Mouse (Mus musculus) liver, postnatal 0 days (tissue): Measurements from ENCODE around the gene Abhd15. TPM values are rescaled to one million over a fixed set of nuclear protein-coding genes. Genes with fewer than 3 reads are reported as not detected.

Experiments
- ATAC-seq: fragments of 200-750 bp; cut with Nextera tagmentation; 2 replicates; pipeline ENCODE4 v1.8.0; 2017; ENCODE audit warnings: mild to moderate bottlenecking, moderate library complexity
- DNase-seq: peaks from one replicate; pipeline ENCODE4 v3.0.0-alpha.2; 2016
- H3K27ac ChIP-seq: fragments of 300-500 bp; sonication (generic); 2 replicates; pipeline ENCODE4 v1.5.1; 2014; ENCODE audit warnings: antibody characterized with exemption, moderate library complexity, mild to moderate bottlenecking, low read depth
- H3K27me3 ChIP-seq: fragments of 300-500 bp; sonication (generic); 2 replicates; pipeline ENCODE4 v1.6.1; 2014; ENCODE audit warnings: low read length, control low read depth, mixed read lengths; ENCODE audit not compliant: insufficient read depth
- H3K36me3 ChIP-seq: fragments of 300-500 bp; sonication (generic); replicated peaks from 2 replicates; pipeline ENCODE4 v1.6.1; 2014; ENCODE audit warnings: mild to moderate bottlenecking, control low read depth, low read length, moderate library complexity, mixed read lengths; ENCODE audit not compliant: insufficient read depth
- H3K4me1 ChIP-seq: fragments of 300-500 bp; sonication (generic); 2 replicates; pipeline ENCODE4 v1.6.1; 2014; ENCODE audit warnings: antibody characterized with exemption, mild to moderate bottlenecking, control low read depth; ENCODE audit not compliant: insufficient read depth
- H3K4me2 ChIP-seq: fragments of 300-500 bp; sonication (generic); 2 replicates; pipeline ENCODE4 v1.6.1; 2014; ENCODE audit warnings: low read depth, mild to moderate bottlenecking, low read length, moderate library complexity, mixed read lengths
- H3K4me3 ChIP-seq: fragments of 300-500 bp; sonication (generic); 2 replicates; pipeline ENCODE4 v1.5.1; 2014; ENCODE audit warnings: low read depth, low read length
- H3K9ac ChIP-seq: fragments of 300-500 bp; sonication (generic); replicated peaks from 2 replicates; pipeline ENCODE4 v1.6.1; 2014; ENCODE audit warnings: mild to moderate bottlenecking, moderate library complexity
- H3K9me3 ChIP-seq: fragments of 300-500 bp; sonication (generic); 2 replicates; pipeline ENCODE4 v1.6.1; 2016; ENCODE audit warnings: mild to moderate bottlenecking, control low read depth, low read length, mixed read lengths
- CTCF ChIP-seq: sonication (generic); IDR thresholded peaks from 2 replicates; pipeline ENCODE4 v1.5.1; 2016; ENCODE audit warnings: antibody characterized with exemption, low read depth
- EP300 ChIP-seq: IDR thresholded peaks from 2 replicates; pipeline ENCODE4 v1.6.1; 2016; ENCODE audit warnings: antibody characterized with exemption, low read depth, mild to moderate bottlenecking
- WGBS: fragments of 180-500 bp; shearing (Covaris S2); extraction: QIAGEN DNeasy Blood & Tissue Kit; methylation state at CpG from one replicate; pipeline ENCODE4 v1.1.7; 2014; ENCODE audit not compliant: insufficient replicate concordance; 5-methylcytosine and 5-hydroxymethylcytosine counted together
- polyA plus RNA-seq: library from polyadenylated mRNA; unstranded; fragments of >200 nt; fragmentation: Nextera tagmentation; extraction: Ambion mirVana; gene quantifications from 2 replicates; pipeline ENCODE4 v1.2.1, GENCODE M21; 2015

Abhd15 gene
- polyA plus RNA-seq, 1 experiment from 2014 or later = 16.2 TPM

DNA sequence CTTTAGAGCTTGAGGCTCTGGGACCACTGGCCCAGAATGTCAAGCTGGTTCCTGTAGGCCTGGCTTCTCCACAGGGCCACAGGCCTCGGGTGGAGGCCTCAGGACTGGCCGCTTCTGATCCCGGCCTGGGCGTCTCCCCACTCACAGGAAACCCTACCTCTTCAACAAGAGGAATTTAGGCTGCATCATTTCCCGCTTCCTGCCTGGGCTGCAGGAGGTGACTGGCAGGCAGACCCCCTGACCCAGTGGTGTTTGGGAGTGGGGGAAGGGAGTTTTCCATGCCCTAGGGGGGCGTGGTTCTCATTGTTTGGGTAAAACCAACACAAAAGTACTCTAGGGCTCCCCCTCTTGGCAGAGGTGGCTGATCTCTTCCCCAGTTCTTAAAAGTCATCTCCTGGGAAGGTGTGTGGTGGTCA is 17.6 kb upstream of the Abhd15 start:
- Histone ChIP-seq H3K36me3 (peaks cover 17% of the 10 kb centered on the region), H3K27ac (peak overlapping the region; percentile 76), H3K27me3 (no peaks in the 10 kb centered on the region), H3K4me1 (peaks cover 36% of the 10 kb centered on the region), H3K4me3 (no peak overlapping the region), H3K9me3 (no peaks in the 10 kb centered on the region), H3K9ac (no peak overlapping the region), H3K4me2 (no peak overlapping the region)
- ATAC-seq = no peak
- WGBS = 47% methylated on average over 6 of the region's 6 CpGs
- peak; percentile 73 for DNase-seq
- TF ChIP-seq EP300 (0 out of 2 replicates have a peak, but pooled peaks have one; percentile 19), CTCF (peak; percentile 56)

DNA sequence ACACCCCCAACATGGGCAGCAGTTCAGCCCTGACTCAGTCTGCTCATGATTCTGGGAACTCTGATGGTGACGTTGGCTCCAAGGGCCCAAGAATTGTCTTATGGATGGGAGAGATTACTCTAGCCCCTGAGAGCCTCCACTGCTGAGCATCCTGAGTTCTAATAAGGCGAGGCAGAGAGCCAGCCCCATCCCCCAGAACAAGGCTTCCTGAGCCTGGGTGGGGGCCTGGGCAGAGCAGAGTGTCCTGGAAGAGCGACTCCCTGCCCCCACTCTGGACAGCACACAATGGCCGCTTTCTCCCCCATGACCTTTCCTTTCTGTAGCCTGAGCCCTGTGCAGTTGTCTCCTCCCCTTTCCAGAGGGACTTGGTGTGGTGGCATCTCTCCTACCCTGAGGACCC is 17.1 kb upstream of the Abhd15 start:
- H3K36me3 ChIP-seq = peaks cover 18% of the 10 kb centered on the region
- no peak for TF ChIP-seq CTCF
- H3K27ac ChIP-seq = peak overlapping the region; percentile 57; the same call in 1 of the 2 replicates
- H3K4me3 ChIP-seq = no peak overlapping the region
- no peaks in the 10 kb centered on the region for H3K27me3 ChIP-seq
- H3K4me2 ChIP-seq = no peak overlapping the region
- WGBS = 71% methylated on average over 4 of the region's 4 CpGs
- H3K9me3 ChIP-seq = no peaks in the 10 kb centered on the region
- ATAC-seq (no peak), DNase-seq (peak; percentile 19)
- H3K4me1 ChIP-seq = peaks cover 33% of the 10 kb centered on the region
- no peak overlapping the region for H3K9ac ChIP-seq

DNA sequence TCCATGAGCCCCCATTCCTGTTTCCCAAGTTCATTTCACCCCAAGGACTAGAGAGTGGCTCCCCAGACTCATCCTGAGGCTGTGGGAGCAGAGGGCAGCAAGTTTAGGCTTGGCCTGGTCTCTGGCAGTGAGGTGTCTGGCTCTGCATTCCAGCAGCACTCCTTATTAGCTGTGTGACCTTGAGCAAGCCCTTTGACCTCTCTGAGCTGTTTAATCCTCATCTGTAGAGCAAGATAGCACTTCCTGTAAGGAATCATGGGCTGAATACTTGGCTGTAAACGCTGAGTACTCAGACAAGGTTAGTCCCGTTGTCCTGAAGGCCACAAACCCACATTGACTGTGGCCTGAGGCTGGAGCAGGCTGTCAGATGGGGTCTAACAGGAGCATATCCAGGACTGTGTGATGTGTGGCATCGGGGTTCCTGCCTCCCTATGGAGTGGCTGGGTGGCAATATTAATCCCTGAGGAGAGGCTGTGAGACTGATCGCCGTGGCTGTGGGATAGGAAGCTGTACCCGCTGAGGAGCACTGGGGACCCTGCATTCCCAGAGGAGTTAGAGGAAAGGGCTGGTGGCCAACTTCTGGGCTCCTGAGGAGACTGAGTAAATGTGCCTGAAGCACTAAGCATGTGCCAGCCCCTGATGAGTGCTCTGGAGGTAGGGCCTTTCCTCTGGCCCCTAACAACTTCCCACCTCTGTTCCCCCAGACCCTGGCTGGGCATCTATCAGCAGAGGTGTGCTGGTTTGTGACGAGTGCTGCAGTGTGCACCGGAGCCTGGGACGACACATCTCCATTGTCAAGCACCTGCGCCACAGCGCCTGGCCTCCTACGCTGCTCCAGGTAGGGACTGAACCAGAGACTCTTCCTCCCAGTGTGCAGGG is 16.4 kb upstream of the Abhd15 start:
- Histone ChIP-seq H3K9ac (0 out of 2 replicates have a peak overlapping the region, but pooled peaks have one; percentile 13), H3K27ac (peak overlapping the region; percentile 57; the same call in 1 of the 2 replicates), H3K4me3 (no peak overlapping the region), H3K9me3 (no peaks in the 10 kb centered on the region), H3K27me3 (no peaks in the 10 kb centered on the region), H3K4me1 (peaks cover 33% of the 10 kb centered on the region), H3K4me2 (no peak overlapping the region), H3K36me3 (peaks cover 25% of the 10 kb centered on the region)
- DNase-seq = no peak
- TF ChIP-seq EP300 (no peak), CTCF (no peak)
- WGBS = 86% methylated on average over 12 of the region's 12 CpGs
- ATAC-seq = no peak

DNA sequence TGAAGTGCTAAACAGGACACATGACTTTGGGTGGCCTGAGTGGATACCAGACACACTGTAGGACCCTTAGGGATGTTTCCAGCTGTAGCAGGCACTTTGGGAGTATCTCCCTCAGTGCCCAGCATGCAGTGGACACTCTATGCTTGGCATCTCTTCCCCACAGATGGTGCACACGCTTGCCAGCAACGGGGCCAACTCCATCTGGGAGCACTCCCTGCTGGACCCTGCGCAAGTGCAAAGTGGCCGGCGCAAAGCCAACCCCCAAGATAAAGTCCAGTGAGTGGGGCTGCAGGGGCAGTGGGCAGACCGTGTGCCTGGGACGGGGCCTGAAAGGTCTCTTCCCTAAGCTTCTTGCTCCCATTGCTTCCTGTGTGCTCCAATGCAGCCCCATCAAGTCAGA is 15.6 kb upstream of the Abhd15 start:
- TF ChIP-seq EP300 = no peak
- TF ChIP-seq CTCF = no peak
- H3K4me1 ChIP-seq = peaks cover 26% of the 10 kb centered on the region
- H3K9me3 ChIP-seq = no peaks in the 10 kb centered on the region
- no peak overlapping the region for H3K27ac ChIP-seq
- no peak overlapping the region for H3K4me2 ChIP-seq
- DNase-seq (no peak), ATAC-seq (no peak)
- no peak overlapping the region for H3K9ac ChIP-seq
- H3K4me3 ChIP-seq = no peak overlapping the region
- no peaks in the 10 kb centered on the region for H3K27me3 ChIP-seq
- 82% methylated on average over 7 of the region's 7 CpGs for WGBS
- H3K36me3 ChIP-seq = peaks cover 27% of the 10 kb centered on the region

DNA sequence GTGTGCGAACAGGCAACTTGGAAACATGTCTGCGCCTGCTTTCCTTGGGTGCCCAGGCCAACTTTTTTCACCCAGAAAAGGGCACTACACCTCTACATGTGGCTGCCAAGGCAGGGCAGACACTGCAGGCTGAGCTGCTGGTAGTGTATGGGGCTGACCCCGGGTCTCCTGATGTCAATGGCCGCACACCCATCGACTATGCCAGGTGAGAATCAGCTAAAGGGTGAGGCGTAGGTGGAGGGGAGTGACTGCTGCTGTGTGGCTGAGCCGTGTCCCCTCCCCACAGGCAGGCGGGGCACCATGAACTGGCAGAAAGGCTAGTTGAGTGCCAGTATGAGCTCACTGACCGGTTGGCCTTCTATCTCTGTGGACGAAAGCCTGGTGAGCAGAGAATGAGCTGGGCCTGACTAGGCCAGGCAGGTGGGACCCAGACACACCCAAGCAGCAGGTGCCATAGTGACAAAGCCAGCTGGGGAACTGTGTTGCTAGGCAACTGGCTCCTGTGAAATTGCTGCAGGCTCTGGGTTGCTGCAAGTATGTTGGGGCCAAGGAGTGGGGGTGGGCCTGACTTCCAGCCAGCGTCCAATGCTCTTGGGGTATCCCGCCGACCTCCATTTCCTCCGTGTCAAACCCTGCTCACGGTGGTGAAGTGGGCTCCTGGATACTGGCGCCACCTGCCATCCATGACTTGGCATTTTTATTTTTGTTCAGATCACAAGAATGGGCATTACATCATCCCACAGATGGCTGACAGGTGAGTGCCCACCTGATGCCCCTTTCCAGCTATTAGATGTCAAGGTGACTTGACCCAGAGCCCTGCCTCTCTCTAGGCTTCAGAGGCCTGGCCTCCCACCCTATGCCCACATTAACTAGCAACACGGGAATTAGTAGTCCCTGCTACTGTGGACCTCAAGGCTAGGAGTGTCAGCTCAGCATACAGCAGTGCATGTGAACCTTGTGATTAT is 14.3 kb upstream of the Abhd15 start:
- DNase-seq (peak; percentile 14), ATAC-seq (no peak)
- no peak overlapping the region for H3K4me2 ChIP-seq
- 83% methylated on average over 17 of the region's 17 CpGs for WGBS
- no peak overlapping the region for H3K4me3 ChIP-seq
- H3K27ac ChIP-seq = no peak overlapping the region
- H3K4me1 ChIP-seq = peaks cover 15% of the 10 kb centered on the region
- no peaks in the 10 kb centered on the region for H3K27me3 ChIP-seq
- H3K9me3 ChIP-seq = no peaks in the 10 kb centered on the region
- H3K9ac ChIP-seq = no peak overlapping the region; the same call in 1 of the 2 replicates
- H3K36me3 ChIP-seq = peaks cover 39% of the 10 kb centered on the region
- TF ChIP-seq EP300 (no peak), CTCF (no peak)

DNA sequence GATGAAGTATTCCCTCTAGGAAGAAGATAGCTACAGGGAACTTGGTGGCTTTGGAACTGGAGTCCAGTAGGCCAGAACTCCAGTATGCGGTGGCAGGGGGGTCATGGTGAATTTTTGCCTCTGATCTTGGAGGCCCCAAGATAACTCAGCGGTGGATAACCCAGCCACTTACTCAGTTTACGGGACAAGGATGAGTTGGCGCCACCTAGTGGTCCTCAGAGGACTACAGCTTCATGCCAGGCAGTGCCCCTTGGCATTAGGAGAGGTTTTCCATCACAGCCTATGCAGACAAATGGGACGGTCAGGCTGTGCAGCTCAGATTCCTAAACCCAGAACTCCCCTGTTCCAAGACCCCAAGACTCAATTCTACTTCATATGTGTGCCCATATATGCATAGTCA is 13.5 kb upstream of the Abhd15 start:
- no peak overlapping the region for H3K9ac ChIP-seq
- H3K4me1 ChIP-seq = peaks cover 7% of the 10 kb centered on the region
- no peak overlapping the region for H3K4me2 ChIP-seq
- no peaks in the 10 kb centered on the region for H3K27me3 ChIP-seq
- DNase-seq = peak; percentile 80
- H3K27ac ChIP-seq = no peak overlapping the region
- peaks cover 46% of the 10 kb centered on the region for H3K36me3 ChIP-seq
- 26% methylated on average over 5 of the region's 5 CpGs for WGBS
- no peaks in the 10 kb centered on the region for H3K9me3 ChIP-seq
- TF ChIP-seq EP300 = no peak
- TF ChIP-seq CTCF = peak; percentile 96
- H3K4me3 ChIP-seq = no peak overlapping the region
- no peak for ATAC-seq
